Mouse (Mus musculus): ENCODE data around the gene Tmem211. TPM values are rescaled to one million over a fixed set of nuclear protein-coding genes. Genes with fewer than 3 reads are reported as not detected.

Tmem211 gene
- polyA plus RNA-seq, 1 experiment from 2014 or later, result 0.46 TPM

- DNase-seq (ENCODE audit: low spot score) (no peak), ATAC-seq (ENCODE audit: low FRiP score, low TSS enrichment) (no peak)
- Histone ChIP-seq H3K36me3 (ENCODE audit: control insufficient read depth, insufficient read depth, low read length) (no peaks in the 10 kb centered on the region), H3K9ac (ENCODE audit: low read length) (no peak overlapping the region), H3K4me3 (ENCODE audit: low read depth, low read length) (no peak overlapping the region), H3K27me3 (ENCODE audit: control insufficient read depth, insufficient read depth, low read length) (no peaks in the 10 kb centered on the region), H3K4me2 (replicated peaks; ENCODE audit: low read depth) (no peak overlapping the region), H3K4me1 (replicated peaks; ENCODE audit: control insufficient read depth, insufficient read depth) (peaks cover 4% of the 10 kb centered on the region; the same call in 1 of the 2 replicates), H3K9me3 (ENCODE audit: control insufficient read depth, low read length) (no peaks in the 10 kb centered on the region), H3K27ac (replicated peaks) (no peak overlapping the region)
- WGBS, result 41% methylated on average over 11 of the region's 11 CpGs
- no peak for TF ChIP-seq CTCF (IDR thresholded peaks at IDR 0.05; ENCODE audit: low read depth)
- no peak for TF ChIP-seq EP300 (optimal IDR thresholded peaks at IDR 0.05)
Observed at GRCm38 (mm10) chr5:113214455-113214854, 12.3 kb upstream of the Tmem211 start.

GRCm38 (mm10) chr5:113215610-113216011 is 11.1 kb upstream of the Tmem211 start:
- TF ChIP-seq CTCF (IDR thresholded peaks at IDR 0.05; ENCODE audit: low read depth) (no peak), EP300 (optimal IDR thresholded peaks at IDR 0.05) (no peak)
- H3K4me3 ChIP-seq (ENCODE audit: low read depth, low read length), result no peak overlapping the region
- 0 out of 2 replicates have a peak, but pooled peaks cover 3% of the 10 kb centered on the region for H3K4me1 ChIP-seq (replicated peaks; ENCODE audit: control insufficient read depth, insufficient read depth)
- H3K9ac ChIP-seq (ENCODE audit: low read length), result no peak overlapping the region
- no peaks in the 10 kb centered on the region for H3K9me3 ChIP-seq (ENCODE audit: control insufficient read depth, low read length)
- H3K4me2 ChIP-seq (replicated peaks; ENCODE audit: low read depth), result no peak overlapping the region
- no peak for DNase-seq (ENCODE audit: low spot score)
- no peaks in the 10 kb centered on the region for H3K36me3 ChIP-seq (ENCODE audit: control insufficient read depth, insufficient read depth, low read length)
- no peak for ATAC-seq (ENCODE audit: low FRiP score, low TSS enrichment)
- peak overlapping the region; percentile 77 for H3K27ac ChIP-seq (replicated peaks)
- H3K27me3 ChIP-seq (ENCODE audit: control insufficient read depth, insufficient read depth, low read length), result no peaks in the 10 kb centered on the region
- 65% methylated on average over 9 of the region's 9 CpGs for WGBS

DNA sequence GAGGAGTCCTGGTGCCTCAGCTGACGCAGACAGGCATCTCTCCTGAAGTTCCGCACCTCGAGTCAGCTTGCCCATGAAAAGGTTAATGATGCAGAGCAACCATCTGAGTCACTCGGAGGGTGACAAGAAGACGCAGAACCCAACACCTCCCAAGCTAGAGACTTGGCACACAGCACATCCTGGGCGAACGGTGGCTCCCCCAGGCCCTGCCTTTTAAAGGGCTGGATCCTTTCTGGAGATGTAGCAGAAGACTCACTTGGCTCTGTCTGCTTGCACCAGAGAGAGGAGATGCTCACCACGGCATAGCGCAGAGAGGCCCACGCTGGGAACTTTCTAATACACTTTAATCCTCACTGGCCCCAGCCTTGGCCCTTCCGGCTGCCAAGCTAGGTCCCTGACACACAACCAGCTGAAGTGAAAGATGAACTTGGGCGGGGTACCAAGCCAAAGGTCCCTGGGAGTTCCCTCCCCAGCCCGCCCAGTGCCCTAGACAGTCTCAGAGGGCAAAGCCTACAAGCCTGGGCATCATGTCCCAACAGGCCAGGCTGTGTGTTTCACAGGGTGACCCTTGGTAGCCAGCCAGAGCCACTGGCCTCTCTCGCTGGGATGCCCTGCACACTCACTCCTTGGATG is 10.3 kb upstream of the Tmem211 start:
- 0 out of 2 replicates have a peak, but pooled peaks cover 3% of the 10 kb centered on the region for H3K4me1 ChIP-seq (replicated peaks; ENCODE audit: control insufficient read depth, insufficient read depth)
- H3K27me3 ChIP-seq (ENCODE audit: control insufficient read depth, insufficient read depth, low read length), result no peaks in the 10 kb centered on the region
- H3K4me3 ChIP-seq (ENCODE audit: low read depth, low read length), result no peak overlapping the region
- no peaks in the 10 kb centered on the region for H3K36me3 ChIP-seq (ENCODE audit: control insufficient read depth, insufficient read depth, low read length)
- ATAC-seq (ENCODE audit: low FRiP score, low TSS enrichment) (peak; percentile 8; the same call in 1 of the 2 replicates), DNase-seq (ENCODE audit: low spot score) (no peak)
- no peak overlapping the region; the same call in 1 of the 2 replicates for H3K4me2 ChIP-seq (replicated peaks; ENCODE audit: low read depth)
- no peaks in the 10 kb centered on the region for H3K9me3 ChIP-seq (ENCODE audit: control insufficient read depth, low read length)
- TF ChIP-seq CTCF (IDR thresholded peaks at IDR 0.05; ENCODE audit: low read depth) (no peak), EP300 (optimal IDR thresholded peaks at IDR 0.05) (no peak)
- H3K27ac ChIP-seq (replicated peaks), result peak overlapping the region; percentile 77
- WGBS, result 33% methylated on average over 14 of the region's 14 CpGs
- peak overlapping the region; percentile 38 for H3K9ac ChIP-seq (ENCODE audit: low read length)

DNA sequence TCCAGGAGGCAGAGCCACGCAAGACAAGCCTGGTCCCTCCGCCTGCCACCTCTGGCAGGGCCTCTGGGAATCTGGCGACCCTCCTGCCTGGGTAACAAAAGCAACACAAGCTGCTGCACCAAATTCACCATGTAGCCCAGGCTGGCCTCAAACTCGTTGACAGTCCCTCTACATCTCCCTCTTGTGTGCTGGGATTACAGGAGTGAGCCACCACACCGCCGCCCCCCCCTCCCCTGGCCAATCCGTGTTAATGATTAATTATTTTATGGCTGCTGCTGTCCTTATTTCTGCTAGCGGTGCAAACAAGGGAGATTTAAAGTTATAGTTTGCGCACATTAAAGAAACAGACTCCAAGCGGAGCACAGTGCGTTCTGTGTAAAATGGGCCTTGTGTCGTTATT is 9.6 kb upstream of the Tmem211 start:
- Histone ChIP-seq H3K4me1 (replicated peaks; ENCODE audit: control insufficient read depth, insufficient read depth) (0 out of 2 replicates have a peak, but pooled peaks cover 3% of the 10 kb centered on the region), H3K9ac (ENCODE audit: low read length) (no peak overlapping the region; the same call in 1 of the 2 replicates), H3K36me3 (ENCODE audit: control insufficient read depth, insufficient read depth, low read length) (no peaks in the 10 kb centered on the region), H3K4me2 (replicated peaks; ENCODE audit: low read depth) (no peak overlapping the region), H3K27me3 (ENCODE audit: control insufficient read depth, insufficient read depth, low read length) (no peaks in the 10 kb centered on the region), H3K27ac (replicated peaks) (peak overlapping the region; percentile 77), H3K4me3 (ENCODE audit: low read depth, low read length) (no peak overlapping the region), H3K9me3 (ENCODE audit: control insufficient read depth, low read length) (no peaks in the 10 kb centered on the region)
- TF ChIP-seq EP300 (optimal IDR thresholded peaks at IDR 0.05), result no peak
- no peak for TF ChIP-seq CTCF (IDR thresholded peaks at IDR 0.05; ENCODE audit: low read depth)
- ATAC-seq (ENCODE audit: low FRiP score, low TSS enrichment) (no peak), DNase-seq (ENCODE audit: low spot score) (peak; percentile 65)
- WGBS, result 49% methylated on average over 12 of the region's 12 CpGs

DNA sequence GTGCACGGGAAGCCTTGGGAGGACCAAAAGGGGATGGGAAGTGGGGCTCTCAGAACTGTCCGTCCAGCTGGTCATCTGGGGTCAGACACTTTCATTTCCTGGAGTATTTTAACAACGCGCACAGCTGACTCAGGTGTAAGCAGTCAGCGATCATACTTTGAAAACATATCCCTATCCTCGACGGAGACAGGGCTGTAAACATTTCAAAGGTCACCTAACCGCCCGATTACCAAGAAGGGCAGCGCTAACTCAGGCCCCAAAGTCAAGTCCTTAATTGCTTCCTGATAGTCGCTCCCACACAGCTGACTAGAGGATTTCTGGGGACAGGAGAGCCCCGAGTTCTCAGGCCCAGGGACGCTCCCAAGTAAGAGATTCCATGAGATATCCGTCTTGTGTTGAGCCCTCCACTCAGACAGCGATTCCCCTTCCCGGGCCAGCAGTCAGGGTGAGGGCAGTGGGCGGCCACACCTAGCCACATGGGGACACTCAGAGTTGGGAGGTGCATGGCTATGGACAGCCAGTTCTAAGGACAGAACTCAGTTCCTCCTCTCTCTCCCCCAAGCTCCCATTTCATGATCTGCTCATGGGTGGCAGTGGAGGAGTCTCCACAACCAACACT is 8.0 kb upstream of the Tmem211 start:
- H3K4me1 ChIP-seq (replicated peaks; ENCODE audit: control insufficient read depth, insufficient read depth), result 0 out of 2 replicates have a peak, but pooled peaks cover 3% of the 10 kb centered on the region
- peak; percentile 62 for DNase-seq (ENCODE audit: low spot score)
- H3K27me3 ChIP-seq (ENCODE audit: control insufficient read depth, insufficient read depth, low read length), result no peaks in the 10 kb centered on the region
- no peak for ATAC-seq (ENCODE audit: low FRiP score, low TSS enrichment)
- H3K4me3 ChIP-seq (ENCODE audit: low read depth, low read length), result peak overlapping the region; percentile 17
- H3K27ac ChIP-seq (replicated peaks), result peak overlapping the region; percentile 81
- H3K9me3 ChIP-seq (ENCODE audit: control insufficient read depth, low read length), result no peaks in the 10 kb centered on the region
- H3K4me2 ChIP-seq (replicated peaks; ENCODE audit: low read depth), result peak overlapping the region; percentile 41
- H3K9ac ChIP-seq (ENCODE audit: low read length), result peak overlapping the region; percentile 35; the same call in 1 of the 2 replicates
- WGBS, result 47% methylated on average over 17 of the region's 17 CpGs
- TF ChIP-seq CTCF (IDR thresholded peaks at IDR 0.05; ENCODE audit: low read depth) (no peak), EP300 (optimal IDR thresholded peaks at IDR 0.05) (no peak)
- H3K36me3 ChIP-seq (ENCODE audit: control insufficient read depth, insufficient read depth, low read length), result no peaks in the 10 kb centered on the region

DNA sequence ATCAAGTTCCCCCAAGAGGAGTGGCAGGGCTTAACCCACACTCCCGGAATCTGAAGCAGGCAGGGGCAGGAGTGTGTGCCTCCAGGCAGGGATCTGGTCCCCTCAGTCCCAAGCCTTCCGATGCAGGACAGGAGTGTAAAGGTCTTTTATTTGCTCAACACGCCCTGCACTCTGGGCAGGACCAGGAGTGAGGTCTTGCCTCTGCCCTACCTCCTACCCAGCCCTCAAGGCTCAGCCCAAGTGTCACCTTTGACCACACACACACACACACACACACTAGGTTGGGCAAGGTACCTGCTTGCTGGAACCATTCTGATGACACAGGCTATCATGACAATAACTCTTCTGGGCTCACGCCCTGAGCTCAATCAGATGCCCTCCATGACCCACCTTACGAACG is 7.3 kb upstream of the Tmem211 start:
- 57% methylated on average over 6 of the region's 6 CpGs for WGBS
- Histone ChIP-seq H3K36me3 (ENCODE audit: control insufficient read depth, insufficient read depth, low read length) (no peaks in the 10 kb centered on the region), H3K4me3 (ENCODE audit: low read depth, low read length) (peak overlapping the region; percentile 17), H3K27ac (replicated peaks) (peak overlapping the region; percentile 81), H3K9ac (ENCODE audit: low read length) (no peak overlapping the region), H3K9me3 (ENCODE audit: control insufficient read depth, low read length) (no peaks in the 10 kb centered on the region), H3K4me2 (replicated peaks; ENCODE audit: low read depth) (peak overlapping the region; percentile 41), H3K27me3 (ENCODE audit: control insufficient read depth, insufficient read depth, low read length) (no peaks in the 10 kb centered on the region), H3K4me1 (replicated peaks; ENCODE audit: control insufficient read depth, insufficient read depth) (0 out of 2 replicates have a peak, but pooled peaks cover 3% of the 10 kb centered on the region)
- TF ChIP-seq EP300 (optimal IDR thresholded peaks at IDR 0.05) (no peak), CTCF (IDR thresholded peaks at IDR 0.05; ENCODE audit: low read depth) (no peak)
- ATAC-seq (ENCODE audit: low FRiP score, low TSS enrichment), result peak; percentile 73
- DNase-seq (ENCODE audit: low spot score), result peak; percentile 73
